Mouse (Mus musculus): ENCODE measurements around the gene Gdap2.

- no peak for TF ChIP-seq FLI1 (IDR thresholded peaks at IDR 0.05; ENCODE audit: low read length)
- no peak for TF ChIP-seq GATA1 (IDR thresholded peaks at IDR 0.05; ENCODE audit: borderline replicate concordance, low read length)
These were observed 1.4 kb downstream of the Gdap2 start for GRCm38 (mm10) chr3:100163556-100163955.
